Mouse (Mus musculus) lung, embryonic 14.5 days (tissue): ENCODE results near the gene Acot2. TPM values are rescaled to one million over a fixed set of nuclear protein-coding genes. Genes with fewer than 3 reads are reported as not detected.
"Not testable (repeated sequence)": the region's sequence is repeated elsewhere in the genome, so short reads cannot be mapped to it uniquely, and the experiment has no call there.

Source experiments
- ATAC-seq: fragments of 200-750 bp; cut with Nextera tagmentation; 2 replicates; pipeline ENCODE4 v1.8.0; 2017; ENCODE audit warnings: mild to moderate bottlenecking, moderate TSS enrichment, moderate library complexity; ENCODE audit not compliant: insufficient read depth
- DNase-seq: peaks from one replicate; pipeline ENCODE4 v3.0.0-alpha.2; 2015
- H3K27ac ChIP-seq: fragments of 300-500 bp; sonication (generic); 2 replicates; pipeline ENCODE4 v1.5.1; 2014; ENCODE audit warnings: low read depth, mild to moderate bottlenecking, moderate library complexity
- H3K27me3 ChIP-seq: fragments of 300-500 bp; sonication (generic); 2 replicates; pipeline ENCODE4 v1.6.1; 2014; ENCODE audit warnings: low read length, control low read depth; ENCODE audit not compliant: insufficient read depth
- H3K36me3 ChIP-seq: fragments of 300-500 bp; sonication (generic); 2 replicates; pipeline ENCODE4 v1.6.1; 2014; ENCODE audit warnings: control low read depth; ENCODE audit not compliant: insufficient read depth
- H3K4me1 ChIP-seq: fragments of 300-500 bp; sonication (generic); 2 replicates; pipeline ENCODE4 v1.6.1; 2014; ENCODE audit warnings: antibody characterized with exemption, control low read depth; ENCODE audit not compliant: insufficient read depth
- H3K4me2 ChIP-seq: fragments of 300-500 bp; sonication (generic); 2 replicates; pipeline ENCODE4 v1.6.1; 2014; ENCODE audit warnings: mild to moderate bottlenecking
- H3K4me3 ChIP-seq: fragments of 300-500 bp; sonication (generic); 2 replicates; pipeline ENCODE4 v1.5.1; 2014; ENCODE audit warnings: low read depth, low read length
- H3K9ac ChIP-seq: fragments of 300-500 bp; sonication (generic); 2 replicates; pipeline ENCODE4 v1.6.1; 2014
- H3K9me3 ChIP-seq: fragments of 300-500 bp; sonication (generic); 2 replicates; pipeline ENCODE4 v1.6.1; 2016; ENCODE audit warnings: low read depth, low read length, control low read depth
- CTCF ChIP-seq: IDR thresholded peaks from 2 replicates; pipeline ENCODE4 v1.5.1; 2016; ENCODE audit warnings: antibody characterized with exemption, low read depth
- WGBS: fragments of 180-500 bp; shearing (Covaris S2); extraction: QIAGEN DNeasy Blood & Tissue Kit; methylation state at CpG from one replicate; pipeline ENCODE4 v1.1.7; 2014; 5-methylcytosine and 5-hydroxymethylcytosine counted together
- polyA plus RNA-seq: library from polyadenylated mRNA; unstranded; fragments of >200 nt; fragmentation: Nextera tagmentation; extraction: Ambion mirVana; gene quantifications from 2 replicates; pipeline ENCODE4 v1.2.1, GENCODE M21; 2014

Acot2 gene
- polyA plus RNA-seq, 1 experiment from 2014 or later: 30.3 TPM

GRCm38 (mm10) chr12:83997221-83997620, 9.6 kb downstream of the Acot2 start:
- ATAC-seq: no peak

GRCm38 (mm10) chr12:83998341-83999107, 10.9 kb downstream of the Acot2 start:
- 35% methylated on average over 11 of the region's 11 CpGs for WGBS
- DNase-seq: no peak
- no peak overlapping the region for H3K4me3 ChIP-seq
- ATAC-seq: no peak
- no peak for TF ChIP-seq CTCF
- H3K4me2 ChIP-seq: no peak overlapping the region
- no peaks in the 10 kb centered on the region for H3K4me1 ChIP-seq
- H3K9me3 ChIP-seq: peaks cover 6% of the 10 kb centered on the region; the same call in 1 of the 2 replicates
- H3K27ac ChIP-seq: no peak overlapping the region
- peaks cover 1% of the 10 kb centered on the region for H3K36me3 ChIP-seq
- H3K27me3 ChIP-seq: no peaks in the 10 kb centered on the region
- H3K9ac ChIP-seq: no peak overlapping the region

More at GRCm38 (mm10) chr12:83997221-83997620, 9.6 kb downstream of the Acot2 start:
- H3K27ac ChIP-seq: no peak overlapping the region
- peaks cover 6% of the 10 kb centered on the region; the same call in 1 of the 2 replicates for H3K9me3 ChIP-seq
- TF ChIP-seq CTCF: no peak
- H3K36me3 ChIP-seq: peaks cover 6% of the 10 kb centered on the region
- H3K4me3 ChIP-seq: no peak overlapping the region
- DNase-seq: no peak
- WGBS: 45% methylated on average over 2 of the region's 2 CpGs
- H3K9ac ChIP-seq: no peak overlapping the region
- H3K4me2 ChIP-seq: no peak overlapping the region
- H3K4me1 ChIP-seq: no peaks in the 10 kb centered on the region
- H3K27me3 ChIP-seq: no peaks in the 10 kb centered on the region

- H3K4me2 ChIP-seq, H3K36me3 ChIP-seq, H3K9me3 ChIP-seq, H3K27ac ChIP-seq, H3K4me3 ChIP-seq, H3K4me1 ChIP-seq, H3K27me3 ChIP-seq, H3K9ac ChIP-seq: not testable (repeated sequence)
- WGBS: 36% methylated on average over 8 of the region's 8 CpGs
- DNase-seq: peak; percentile 75
- peak; percentile 60 for ATAC-seq
Observed at GRCm38 (mm10) chr12:83999237-83999636, 11.6 kb downstream of the Acot2 start.

- 41% methylated on average over 3 of the region's 3 CpGs for WGBS
- no peak overlapping the region for H3K4me3 ChIP-seq
- no peak overlapping the region for H3K9ac ChIP-seq
- H3K27ac ChIP-seq: no peak overlapping the region
- H3K4me1 ChIP-seq: no peaks in the 10 kb centered on the region
- DNase-seq: no peak
- TF ChIP-seq CTCF: no peak
- no peaks in the 10 kb centered on the region for H3K27me3 ChIP-seq
- H3K4me2 ChIP-seq: no peak overlapping the region
- no peaks in the 10 kb centered on the region for H3K36me3 ChIP-seq
- H3K9me3 ChIP-seq: peaks cover 6% of the 10 kb centered on the region; the same call in 1 of the 2 replicates
- no peak for ATAC-seq
Observed at GRCm38 (mm10) chr12:84000418-84000817, 12.8 kb downstream of the Acot2 start.

GRCm38 (mm10) chr12:84003866-84004265, 16.2 kb downstream of the Acot2 start:
- no peak for DNase-seq
- no peak for TF ChIP-seq CTCF
- no peak for ATAC-seq
- 0 out of 2 replicates have a peak, but pooled peaks cover under 1% of the 10 kb centered on the region for H3K4me1 ChIP-seq
- no peak overlapping the region for H3K27ac ChIP-seq
- no peaks in the 10 kb centered on the region for H3K36me3 ChIP-seq
- peaks cover 6% of the 10 kb centered on the region; the same call in 1 of the 2 replicates for H3K9me3 ChIP-seq
- no peak overlapping the region for H3K4me3 ChIP-seq
- H3K27me3 ChIP-seq: no peaks in the 10 kb centered on the region
- 75% methylated on average over 1 of the region's 1 CpGs for WGBS
- H3K4me2 ChIP-seq: no peak overlapping the region
- H3K9ac ChIP-seq: no peak overlapping the region

GRCm38 (mm10) chr12:84008251-84008650, 20.6 kb downstream of the Acot2 start:
- Histone ChIP-seq H3K27me3 (no peaks in the 10 kb centered on the region), H3K9me3 (no peaks in the 10 kb centered on the region), H3K4me1 (peaks cover 11% of the 10 kb centered on the region), H3K4me2 (no peak overlapping the region; the same call in 1 of the 2 replicates), H3K4me3 (no peak overlapping the region), H3K36me3 (no peaks in the 10 kb centered on the region), H3K27ac (peak overlapping the region; percentile 83; the same call in 1 of the 2 replicates), H3K9ac (no peak overlapping the region; the same call in 1 of the 2 replicates)
- DNase-seq (no peak), ATAC-seq (no peak)
- TF ChIP-seq CTCF: no peak
- WGBS: 80% methylated on average over 12 of the region's 12 CpGs

- ATAC-seq (no peak), DNase-seq (no peak)
- WGBS: 45% methylated on average over 8 of the region's 8 CpGs
- H3K4me3 ChIP-seq: peak overlapping the region; percentile 47
- peak overlapping the region; percentile 59 for H3K9ac ChIP-seq
- TF ChIP-seq CTCF: no peak
- no peaks in the 10 kb centered on the region for H3K36me3 ChIP-seq
- peaks cover 11% of the 10 kb centered on the region for H3K4me1 ChIP-seq
- H3K9me3 ChIP-seq: no peaks in the 10 kb centered on the region
- H3K27ac ChIP-seq: peak overlapping the region; percentile 83
- no peaks in the 10 kb centered on the region for H3K27me3 ChIP-seq
- peak overlapping the region; percentile 62 for H3K4me2 ChIP-seq
Observed at GRCm38 (mm10) chr12:84008729-84009128, 21.1 kb downstream of the Acot2 start.

GRCm38 (mm10) chr12:84009171-84009965, 21.7 kb downstream of the Acot2 start, which contains the start of gene Acot1:
TSS of gene Acot1 (plus strand) at chr12:84009490.
- Histone ChIP-seq H3K27ac (peak within 1 kb of the TSS; percentile 83), H3K4me2 (peak within 1 kb of the TSS; percentile 62), H3K4me1 (peaks cover 11% of the 10 kb centered on the region), H3K4me3 (peak within 1 kb of the TSS; percentile 47), H3K9ac (peak within 1 kb of the TSS; percentile 59)
- under 1% methylated on average over 53 of the region's 70 CpGs for WGBS
- peak; percentile 91 for DNase-seq
- not testable (repeated sequence) for H3K27me3 ChIP-seq, H3K9me3 ChIP-seq, H3K36me3 ChIP-seq
- peak; percentile 98 for ATAC-seq
